Mouse (Mus musculus): ENCODE data around the gene Slc22a14.

The Slc22a14 gene

GRCm38 (mm10) chr9:119192202-119192990 is 173.0 kb downstream of the Slc22a14 start:
- peak; percentile 75 to 80 for DNase-seq

GRCm38 (mm10) chr9:119181241-119181728 is 184.1 kb downstream of the Slc22a14 start:
- peak; percentile 31 to 54 for DNase-seq

DNA sequence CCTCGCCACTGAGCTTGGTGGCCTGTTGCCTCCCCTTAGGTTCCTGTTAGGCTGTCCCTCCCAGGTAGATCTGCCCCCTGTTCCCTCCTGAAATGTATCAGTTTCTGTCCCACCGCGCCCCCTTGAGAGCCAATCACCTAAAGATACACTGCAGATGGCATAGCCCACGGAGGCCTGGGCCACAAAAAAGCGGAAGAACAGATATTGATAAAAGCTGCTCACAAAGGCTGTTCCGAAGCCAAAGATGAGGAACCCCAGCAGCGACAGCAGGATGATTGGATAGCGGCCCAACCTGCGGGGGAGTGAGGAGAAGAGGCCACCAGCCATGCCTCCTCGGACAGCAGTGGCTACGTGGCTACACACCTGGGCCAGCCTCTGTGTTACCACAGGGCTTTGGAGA is 186.1 kb downstream of the Slc22a14 start:
- DNase-seq = no peak

DNA sequence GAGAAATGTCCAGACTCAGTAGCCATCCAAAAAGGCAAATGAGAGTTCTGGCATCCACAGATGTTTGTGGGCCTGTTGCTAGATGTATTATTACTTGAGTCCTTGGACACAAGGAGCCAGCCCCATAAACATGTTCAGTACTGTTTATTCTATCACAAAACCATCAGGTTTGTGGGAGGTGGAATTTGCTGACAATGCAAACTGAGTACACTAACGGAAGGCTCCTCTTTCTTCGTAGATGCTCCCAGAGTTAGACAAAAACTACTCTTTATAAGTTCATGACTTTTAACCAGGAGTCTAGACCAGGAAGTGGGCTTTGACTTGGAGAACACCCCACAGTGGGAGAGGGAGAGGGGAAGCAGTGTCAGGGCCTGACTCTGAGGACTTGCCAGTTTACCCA is 197.7 kb downstream of the Slc22a14 start:
- DNase-seq = no peak

DNA sequence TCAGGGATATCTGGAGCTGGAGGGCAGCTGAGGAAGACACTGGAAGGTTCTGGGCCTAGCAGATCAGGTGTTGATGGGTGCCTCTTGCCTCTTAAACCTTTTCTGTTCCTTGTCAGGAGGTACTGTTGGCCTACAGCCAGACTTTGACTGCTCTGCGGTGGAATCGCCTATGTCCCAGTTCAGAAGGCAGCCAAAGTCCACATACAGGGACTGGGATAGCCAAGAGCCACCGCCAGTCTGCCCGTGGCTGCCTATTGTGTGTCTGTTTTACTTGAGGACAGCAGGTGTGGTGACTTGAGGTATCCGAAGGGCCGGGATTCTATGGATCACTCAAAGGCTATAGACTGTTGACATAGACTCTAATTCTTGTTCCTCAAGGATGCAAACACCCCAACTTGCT is 199.8 kb downstream of the Slc22a14 start:
- peak; percentile 25 to 54 for DNase-seq

GRCm38 (mm10) chr9:119164743-119165142 is 200.6 kb downstream of the Slc22a14 start:
- peak in 1 of 2 experiments; percentile 32 for DNase-seq

DNA sequence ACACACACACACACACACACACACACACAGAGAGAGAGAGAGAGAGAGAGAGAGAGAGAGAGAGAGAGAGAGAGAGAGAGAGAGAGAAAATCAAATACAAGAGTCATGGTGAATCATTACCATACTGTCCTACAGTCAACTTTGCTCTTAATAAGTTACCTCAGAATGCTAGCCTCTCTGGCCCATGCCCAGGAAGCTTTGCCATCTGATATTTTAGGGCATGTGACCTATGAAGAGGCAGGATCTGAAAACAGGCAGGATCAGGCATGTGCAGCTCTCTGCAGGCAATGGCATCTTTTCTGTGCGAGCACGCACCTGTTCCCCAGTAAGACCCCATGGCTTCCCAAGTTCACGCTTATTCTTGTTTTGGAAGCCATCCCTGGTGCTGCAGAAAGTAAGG is 204.7 kb downstream of the Slc22a14 start:
- peak; percentile 29 to 66 for DNase-seq

DNA sequence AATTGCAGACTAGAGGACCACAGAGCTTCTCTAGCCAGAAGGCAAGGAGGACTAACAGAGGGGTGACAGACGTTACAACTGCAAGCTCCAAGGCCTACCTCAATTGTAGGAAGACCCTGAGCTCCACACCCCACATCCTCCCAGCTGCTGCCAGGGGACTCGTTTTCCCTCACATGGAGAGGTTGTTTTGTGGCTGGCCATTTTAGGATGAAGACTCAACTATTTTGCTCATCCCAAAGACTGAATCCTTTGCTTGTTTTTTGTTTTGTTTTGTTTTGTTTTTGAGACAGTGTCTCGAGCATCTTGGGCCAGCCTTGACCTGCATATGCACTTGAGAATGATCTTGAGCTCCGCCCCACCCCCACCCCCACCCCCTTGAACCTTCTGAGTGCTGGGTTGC is 206.5 kb downstream of the Slc22a14 start, which contains the start of gene Gm47289:
Gene Gm47289, plus strand, starts transcription at position 301 of the 400 bp plus-strand sequence.
- DNase-seq = no peak

- peak; percentile 96 for DNase-seq
Observed at GRCm38 (mm10) chr9:119156278-119157201, 208.8 kb downstream of the Slc22a14 start, which contains the start of gene Acaa1b. TSS of gene Acaa1b (minus strand) at chr9:119157093.

DNA sequence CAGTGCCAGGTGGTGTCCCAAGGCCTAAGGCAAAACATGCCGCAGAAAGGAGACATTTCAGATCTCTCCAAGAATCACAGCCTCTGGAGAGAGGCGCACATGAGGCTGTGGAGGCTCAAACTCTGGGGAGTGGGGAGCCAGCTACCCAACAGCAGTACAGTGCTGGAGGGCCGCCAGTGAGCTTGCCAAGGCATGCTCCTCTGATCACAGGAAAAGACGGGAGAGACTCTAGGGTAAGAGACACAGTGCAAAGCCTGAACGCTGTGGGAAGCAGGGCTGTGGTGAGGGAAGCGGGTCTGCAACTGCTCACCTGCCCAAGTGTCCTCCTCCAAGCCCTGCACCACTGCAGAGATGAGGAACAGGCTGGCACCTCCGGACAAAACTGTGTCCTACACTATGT is 209.5 kb downstream of the Slc22a14 start:
- DNase-seq = peak; percentile 25 to 47

GRCm38 (mm10) chr9:119155416-119155815 is 209.9 kb downstream of the Slc22a14 start:
- no peak for DNase-seq

DNA sequence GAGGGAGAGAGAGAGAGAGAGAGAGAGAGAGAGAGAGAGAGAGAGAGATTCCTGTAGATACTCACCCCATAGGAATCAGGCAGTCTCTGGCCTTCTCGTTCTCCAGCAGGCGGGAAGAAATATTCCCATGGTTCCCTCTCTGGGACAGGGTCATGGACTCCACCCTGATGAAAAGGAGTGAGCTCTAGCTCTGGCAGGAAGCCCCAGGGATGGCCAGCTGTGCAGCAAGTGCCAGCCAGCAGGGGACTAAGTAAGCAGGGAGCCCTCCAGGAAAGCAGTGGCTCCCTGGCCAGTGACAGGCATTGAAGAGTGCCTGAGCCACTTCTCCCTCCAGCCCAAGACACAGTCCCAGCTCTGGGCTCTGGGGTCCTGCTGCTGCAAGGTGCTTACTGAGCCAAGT is 213.6 kb downstream of the Slc22a14 start:
- no peak for DNase-seq

GRCm38 (mm10) chr9:119149601-119150000 is 215.8 kb downstream of the Slc22a14 start:
- DNase-seq = peak; percentile 87 to 88

- no peak for DNase-seq
Observed at GRCm38 (mm10) chr9:119146098-119146770, 219.1 kb downstream of the Slc22a14 start.

DNA sequence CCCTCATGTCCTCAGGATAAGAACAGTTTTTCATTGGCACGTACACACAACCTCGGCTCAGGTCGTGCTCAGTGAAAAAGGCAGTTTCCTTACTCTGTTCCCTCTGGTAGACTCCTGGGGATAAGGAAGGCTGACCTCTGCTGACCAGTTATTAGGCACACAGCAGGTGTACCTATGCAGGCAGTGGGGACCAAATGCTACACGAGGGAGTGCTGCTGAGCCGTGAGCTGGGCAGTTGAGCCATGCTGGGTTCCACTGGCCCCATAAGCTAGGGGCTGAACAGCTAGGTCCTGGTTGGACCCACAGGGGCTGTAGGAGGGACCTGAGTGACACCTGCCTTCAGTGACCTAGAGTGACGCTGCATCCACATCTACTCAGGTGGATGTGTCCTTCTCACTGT is 219.7 kb downstream of the Slc22a14 start:
- no peak for DNase-seq

GRCm38 (mm10) chr9:119145137-119145536 is 220.2 kb downstream of the Slc22a14 start:
- DNase-seq = no peak

GRCm38 (mm10) chr9:119144696-119145095 is 220.7 kb downstream of the Slc22a14 start:
- DNase-seq = no peak

GRCm38 (mm10) chr9:119143372-119143771 is 222.0 kb downstream of the Slc22a14 start:
- DNase-seq = no peak

DNA sequence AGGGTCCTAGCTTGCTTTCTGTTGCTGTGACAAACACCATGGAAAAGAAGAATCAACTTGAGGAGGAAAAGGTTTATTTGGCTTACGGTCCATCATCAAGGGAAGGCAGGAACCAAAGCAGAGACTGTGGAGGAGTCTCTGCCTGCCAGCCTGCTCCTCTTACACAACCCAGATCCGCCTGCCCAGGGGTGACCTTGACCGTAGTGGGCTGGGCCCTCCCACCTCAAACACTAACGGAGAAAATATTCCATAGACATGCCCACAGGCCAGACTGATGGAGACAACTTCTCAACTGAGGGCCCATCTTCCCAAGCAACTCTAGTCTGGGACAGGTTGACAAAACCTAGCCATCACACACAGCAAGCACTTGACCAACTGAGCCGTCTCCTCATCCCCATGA is 223.3 kb downstream of the Slc22a14 start:
- DNase-seq = no peak

GRCm38 (mm10) chr9:119138836-119139235 is 226.5 kb downstream of the Slc22a14 start:
- DNase-seq = no peak

- no peak for DNase-seq
Observed at GRCm38 (mm10) chr9:119130692-119131091, 234.7 kb downstream of the Slc22a14 start.

DNA sequence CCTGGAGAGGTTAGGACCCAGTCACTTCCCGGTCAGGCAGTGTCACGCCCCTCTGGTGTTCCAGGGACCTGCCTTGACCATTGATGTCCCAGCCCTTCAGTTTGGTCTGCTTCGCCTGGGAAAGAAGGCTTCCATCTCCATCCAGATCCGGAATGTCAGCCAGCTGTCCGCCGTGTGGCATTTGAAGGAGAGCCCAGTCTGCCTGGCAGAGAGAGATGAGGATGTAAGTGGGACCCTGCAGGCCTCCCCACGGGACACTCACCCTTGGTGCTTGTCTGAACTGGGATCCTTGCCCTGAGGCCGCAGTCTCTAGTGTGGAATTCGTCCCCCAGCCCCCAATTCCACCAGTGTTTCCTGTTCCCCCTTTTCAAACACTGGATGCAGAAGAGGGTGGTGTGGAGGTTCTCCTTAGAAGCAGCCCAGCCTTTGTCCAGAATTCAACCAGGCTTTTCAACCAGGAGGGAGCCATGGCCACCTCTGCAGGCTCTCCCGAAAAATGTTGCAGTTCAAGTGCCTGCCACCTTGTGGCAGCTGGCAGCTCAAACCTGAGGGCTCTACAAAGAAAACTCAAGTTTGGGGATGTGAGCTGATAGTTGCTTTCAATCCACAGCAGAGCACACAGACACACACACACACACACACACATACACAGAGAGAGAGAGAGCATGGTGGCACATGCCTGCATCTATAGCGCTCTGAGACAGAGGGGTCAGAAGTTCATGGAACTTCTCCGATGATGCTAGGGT is 236.7 kb downstream of the Slc22a14 start:
- DNase-seq = peak in 1 of 2 experiments; percentile 25

All from kidney, postnatal 4 days (tissue).